Mouse (Mus musculus) right cerebral cortex, postnatal 14 days (tissue): ENCODE results near the gene Aqp11.

ENCODE experiments used
- DNase-seq: peaks from one replicate; pipeline ENCODE4 v3.0.0; 2022

The Aqp11 gene

GRCm38 (mm10) chr7:97701106-97701505, 37.0 kb downstream of the Aqp11 start:
- DNase-seq = no peak

- DNase-seq = no peak
Observed at GRCm38 (mm10) chr7:97700173-97700572, 37.9 kb downstream of the Aqp11 start.

GRCm38 (mm10) chr7:97696506-97697254, 41.4 kb downstream of the Aqp11 start, which contains the start of gene Clns1a:
Clns1a (plus strand) TSS chr7:97696634.
- DNase-seq = peak; percentile 95

GRCm38 (mm10) chr7:97696133-97696505, 42.0 kb downstream of the Aqp11 start:
- DNase-seq = no peak

GRCm38 (mm10) chr7:97695441-97695840, 42.6 kb downstream of the Aqp11 start:
- DNase-seq = no peak

GRCm38 (mm10) chr7:97687831-97688230, 50.3 kb downstream of the Aqp11 start:
- DNase-seq = no peak

- no peak for DNase-seq
Observed at GRCm38 (mm10) chr7:97679239-97679638, 58.9 kb downstream of the Aqp11 start.
